In genomic region chr2:9892541-9892940, GRCm38 (mm10) we compare ENCODE assay signal across 22 mouse cellular contexts. TPM values are rescaled to one million over a fixed set of nuclear protein-coding genes. Genes with fewer than 3 reads are reported as not detected.
DNase-seq lines count a peak whose midpoint lies in the region; ATAC-seq lines count a peak whose summit lies in the region.
"Had no signal": no experiment of that assay in that cellular context is flagged by ENCODE, and none has a peak within 500 bp of the region (broad histone marks: within the 10 kb centered on the region; RNA-seq: fewer than 3 reads in every experiment).

No protein-coding gene starts in this region.

- H3K27me3 ChIP-seq in midbrain, embryonic 11.5 days (ENCODE audit: control insufficient read depth, insufficient read depth, low read length): peaks cover 90% of the 10 kb centered on the region
- peaks cover 95% of the 10 kb centered on the region for H3K27me3 ChIP-seq in midbrain, embryonic 13.5 days

- H3K27ac ChIP-seq in midbrain, embryonic 11.5 days (ENCODE audit: low read depth, low read length): no peak overlapping the region
- H3K27ac ChIP-seq in midbrain, embryonic 13.5 days: no peak overlapping the region
- H3K27ac ChIP-seq: embryonic facial prominence, embryonic 12.5 days; forebrain, embryonic 12.5 days; heart, adult 2 months; heart, embryonic 15.5 days; hindbrain, postnatal 0 days; intestine, embryonic 15.5 days had no signal

- peaks cover 7% of the 10 kb centered on the region; the same call in 1 of the 2 replicates for H3K4me1 ChIP-seq in midbrain, embryonic 11.5 days (ENCODE audit: control insufficient read depth, insufficient read depth, low read length)
- peaks cover 34% of the 10 kb centered on the region for H3K4me1 ChIP-seq in midbrain, embryonic 13.5 days (replicated peaks)

- H3K36me3 ChIP-seq in midbrain, embryonic 11.5 days (ENCODE audit: control insufficient read depth, insufficient read depth, low read length): no peaks in the 10 kb centered on the region
- no peaks in the 10 kb centered on the region for H3K36me3 ChIP-seq in midbrain, embryonic 13.5 days
- H3K36me3 ChIP-seq: embryonic facial prominence, embryonic 12.5 days; forebrain, embryonic 12.5 days; heart, embryonic 15.5 days; intestine, embryonic 15.5 days had no signal

- no peak overlapping the region for H3K4me3 ChIP-seq in midbrain, embryonic 11.5 days (ENCODE audit: low read depth, low read length)
- no peak overlapping the region for H3K4me3 ChIP-seq in midbrain, embryonic 13.5 days (replicated peaks)
- H3K4me3 ChIP-seq: embryonic facial prominence, embryonic 12.5 days; forebrain, embryonic 12.5 days; heart, adult 2 months; heart, embryonic 15.5 days; intestine, embryonic 15.5 days had no signal

- peak; percentile 21 for DNase-seq in embryo, embryonic 11 days
- no peak for DNase-seq in embryo, embryonic 9.5 days (ENCODE audit: extremely low spot score)
- DNase-seq in midbrain, embryonic 11.5 days (ENCODE audit: low spot score, missing footprints): peak; percentile 89
- peak; percentile 24 for DNase-seq in retina, postnatal 1 day
- no peak for DNase-seq in retina, embryonic 14.5 days (ENCODE audit: low spot score)
- no peak for DNase-seq in cerebellum, adult 9-11 months
- DNase-seq: adrenal gland, adult 2 months; adrenal gland, postnatal 25 days; cerebellum, adult 2 months; gastrocnemius, postnatal 14 days; heart, adult 2 months; heart, postnatal 14 days had no signal

- no peak overlapping the region for H3K4me2 ChIP-seq in midbrain, embryonic 11.5 days
- no peak overlapping the region for H3K4me2 ChIP-seq in midbrain, embryonic 13.5 days (replicated peaks)
- H3K4me2 ChIP-seq: embryonic facial prominence, embryonic 12.5 days; forebrain, embryonic 12.5 days; heart, embryonic 11.5 days; heart, embryonic 15.5 days; intestine, embryonic 15.5 days had no signal

- WGBS in midbrain, embryonic 11.5 days: 5% methylated on average over 7 of the region's 7 CpGs
- 2% methylated on average over 7 of the region's 7 CpGs for WGBS in midbrain, embryonic 13.5 days

- no peak overlapping the region for H3K9ac ChIP-seq in midbrain, embryonic 11.5 days (ENCODE audit: low read length)
- H3K9ac ChIP-seq in midbrain, embryonic 13.5 days (replicated peaks): no peak overlapping the region
- H3K9ac ChIP-seq: embryonic facial prominence, embryonic 12.5 days; forebrain, embryonic 12.5 days; heart, embryonic 15.5 days; intestine, embryonic 15.5 days had no signal

- no peaks in the 10 kb centered on the region for H3K9me3 ChIP-seq in midbrain, embryonic 11.5 days (ENCODE audit: control insufficient read depth, low read length)
- no peaks in the 10 kb centered on the region for H3K9me3 ChIP-seq in midbrain, embryonic 13.5 days
- H3K9me3 ChIP-seq: embryonic facial prominence, embryonic 12.5 days; forebrain, embryonic 12.5 days; heart, embryonic 15.5 days; intestine, embryonic 15.5 days had no signal

- ATAC-seq in midbrain, embryonic 11.5 days (ENCODE audit: low FRiP score): no peak
- no peak for ATAC-seq in midbrain, embryonic 13.5 days
- ATAC-seq: hindbrain, postnatal 0 days; intestine, embryonic 15.5 days had no signal

RNA-seq across cellular contexts. Expression of gene Gata3, which starts 2.7 kb away (rescaled TPM):
- 34.1 and 34.8 TPM in 2 replicates for polyA plus RNA-seq in midbrain, embryonic 11.5 days (2014; fragmentation: Nextera tagmentation; extraction: Ambion mirVana)
- 94.8 and 119 TPM in 2 replicates for polyA plus RNA-seq in midbrain, embryonic 13.5 days (2015; fragmentation: Nextera tagmentation; extraction: Ambion mirVana)

RNA-seq across cellular contexts. Expression of gene 9230102O04Rik, which starts 3.2 kb away (rescaled TPM):
- polyA plus RNA-seq in midbrain, embryonic 11.5 days (2014; fragmentation: Nextera tagmentation; extraction: Ambion mirVana): 1.4 and 1.6 TPM in 2 replicates
- polyA plus RNA-seq in midbrain, embryonic 13.5 days (2015; fragmentation: Nextera tagmentation; extraction: Ambion mirVana): 3.5 and 5.3 TPM in 2 replicates
- polyA plus RNA-seq: adrenal gland, adult 2 months; C2C12; cerebellum, adult 2 months; cortical plate, adult 2 months; forebrain, embryonic 16.5 days; heart, adult 2 months; heart, embryonic 15.5 days; intestine, embryonic 15.5 days had no signal

RNA-seq across cellular contexts. Expression of gene 4930412O13Rik, which starts 11.5 kb away (rescaled TPM):
- 0.20 and 1.2 TPM in 2 replicates for polyA plus RNA-seq in midbrain, embryonic 11.5 days (2014; fragmentation: Nextera tagmentation; extraction: Ambion mirVana)
- polyA plus RNA-seq in midbrain, embryonic 13.5 days (2015; fragmentation: Nextera tagmentation; extraction: Ambion mirVana): 1.7 and 3.9 TPM in 2 replicates
- polyA plus RNA-seq: C2C12; cerebellum, adult 2 months; cortical plate, adult 2 months; forebrain, embryonic 16.5 days; heart, adult 2 months; heart, embryonic 11.5 days; intestine, embryonic 15.5 days had no signal

Comparison
In these comparisons a context has a peak if more than half of its experiments do, and no peak if none do; other contexts are left out.
1. DNase-seq: peak in embryo, embryonic 11 days (single experiment), midbrain, embryonic 11.5 days (single experiment) and retina, postnatal 1 day (single experiment); none in embryo, embryonic 9.5 days (single experiment), retina, embryonic 14.5 days (single experiment) and cerebellum, adult 9-11 months (single experiment).